Mouse (Mus musculus): ENCODE data around the gene Myo1d.

DNA sequence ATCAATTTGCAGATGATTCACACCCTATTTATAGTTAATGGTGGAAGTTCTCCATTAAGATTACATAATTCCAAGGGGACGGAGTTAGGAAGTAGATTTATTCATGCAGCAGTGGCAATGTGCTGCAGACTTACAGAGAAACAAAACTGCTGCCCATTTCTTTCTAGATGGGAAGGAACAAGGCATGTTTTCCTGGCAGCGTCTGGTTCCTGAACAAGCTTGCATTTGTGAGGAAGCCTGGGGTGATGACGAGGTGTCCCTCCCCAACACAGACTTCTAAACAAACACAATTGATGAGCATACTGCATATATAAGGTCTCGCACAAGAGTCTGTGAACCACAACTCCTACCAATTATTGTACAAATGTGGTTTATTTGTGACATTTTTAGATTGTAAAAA, 109.9 kb downstream of the Myo1d start:
- TF ChIP-seq CTCF (IDR thresholded peaks at IDR 0.05; ENCODE audit: low read depth): no peak
- TF ChIP-seq EP300 (optimal IDR thresholded peaks at IDR 0.05): no peak
